Mouse (Mus musculus) kidney, adult 2 months (tissue): ENCODE results near the gene March1.

ENCODE experiments used
- CTCF ChIP-seq: fragments of 200-500 bp; conservative IDR thresholded peaks from 2 replicates; pipeline ENCODE4 v1.5.1; 2011; ENCODE audit warnings: low read depth, mild to moderate bottlenecking, control low read depth, low read length, moderate library complexity, mixed read lengths; ENCODE audit not compliant: insufficient read depth, insufficient read length
- POLR2A ChIP-seq: fragments of 200-500 bp; IDR thresholded peaks from one replicate; pipeline ENCODE4 v1.6.1; 2011; ENCODE audit warnings: low read depth, low read length, control low read depth

DNA sequence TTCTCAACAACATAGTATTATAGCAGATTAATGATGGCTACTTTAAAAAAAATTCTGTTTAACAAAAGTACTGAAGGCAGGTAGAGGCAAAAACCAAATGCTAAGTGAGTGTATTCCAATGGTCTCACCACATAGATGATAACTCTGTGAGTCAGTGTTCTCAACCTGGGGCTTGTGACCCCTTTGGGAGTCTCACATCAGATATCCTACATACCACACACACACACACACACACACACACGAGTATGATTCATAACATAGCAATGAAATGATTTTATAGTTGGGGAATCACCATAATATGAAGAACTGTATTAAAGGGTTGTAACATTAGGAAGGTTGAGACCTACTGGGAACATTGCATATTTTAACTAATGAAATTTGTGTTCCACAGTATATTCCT, 30.8 kb upstream of the March1 start:
- no peak for TF ChIP-seq CTCF
- no peak for TF ChIP-seq POLR2A
